Mouse (Mus musculus) heart, embryonic 16.5 days (tissue): ENCODE measurements around the gene Zfp719. TPM values are rescaled to one million over a fixed set of nuclear protein-coding genes. Genes with fewer than 3 reads are reported as not detected.
A peak's percentile ranks its signal among the peaks of the same experiment; 100 is the strongest.

Experiments
- ATAC-seq: fragments of 200-750 bp; cut with Nextera tagmentation; replicated peaks from 2 replicates; pipeline ENCODE4 v1.8.0; 2017; ENCODE audit warnings: moderate number of reproducible peaks; ENCODE audit not compliant: insufficient read depth, low FRiP score; ENCODE audit errors: extremely low read depth
- H3K27ac ChIP-seq: fragments of 300-500 bp; sonication (generic); 2 replicates; pipeline ENCODE4 v1.5.1; 2014; ENCODE audit warnings: mild to moderate bottlenecking, low read length, control low read depth, moderate library complexity
- H3K27me3 ChIP-seq: fragments of 300-500 bp; sonication (generic); 2 replicates; pipeline ENCODE4 v1.6.1; 2014; ENCODE audit warnings: low read length, mixed read lengths; ENCODE audit not compliant: control insufficient read depth, insufficient read depth
- H3K36me3 ChIP-seq: fragments of 300-500 bp; sonication (generic); 2 replicates; pipeline ENCODE4 v1.6.1; 2014; ENCODE audit not compliant: control insufficient read depth, insufficient read depth
- H3K4me1 ChIP-seq: fragments of 300-500 bp; sonication (generic); 2 replicates; pipeline ENCODE4 v1.6.1; 2014; ENCODE audit warnings: low read length, mixed read lengths; ENCODE audit not compliant: control insufficient read depth, insufficient read depth
- H3K4me2 ChIP-seq: fragments of 300-500 bp; sonication (generic); 2 replicates; pipeline ENCODE4 v1.6.1; 2014; ENCODE audit warnings: low read depth, mild to moderate bottlenecking, control low read depth, low read length
- H3K4me3 ChIP-seq: fragments of 300-500 bp; sonication (generic); 2 replicates; pipeline ENCODE4 v1.5.1; 2014; ENCODE audit warnings: mild to moderate bottlenecking, control low read depth, low read length
- H3K9ac ChIP-seq: fragments of 300-500 bp; sonication (generic); 2 replicates; pipeline ENCODE4 v1.6.1; 2014; ENCODE audit warnings: low read length, control low read depth
- H3K9me3 ChIP-seq: fragments of 300-500 bp; sonication (generic); replicated peaks from 2 replicates; pipeline ENCODE4 v1.6.1; 2016; ENCODE audit warnings: low read length; ENCODE audit not compliant: control insufficient read depth
- WGBS: fragments of 180-500 bp; shearing (Covaris S2); extraction: QIAGEN DNeasy Blood & Tissue Kit; methylation state at CpG from one replicate; pipeline ENCODE4 v1.1.7; 2014; 5-methylcytosine and 5-hydroxymethylcytosine counted together
- polyA plus RNA-seq: library from polyadenylated mRNA; unstranded; fragments of >200 nt; fragmentation: Nextera tagmentation; extraction: Ambion mirVana; gene quantifications from 2 replicates; pipeline ENCODE4 v1.2.1, GENCODE M21; 2015

The Zfp719 gene
- polyA plus RNA-seq, 1 experiment from 2014 or later, result 7.4 TPM

GRCm38 (mm10) chr7:43584790-43585189, 5.4 kb downstream of the Zfp719 start:
- Histone ChIP-seq H3K4me2 (no peak overlapping the region), H3K4me1 (peaks cover 7% of the 10 kb centered on the region), H3K36me3 (peaks cover 52% of the 10 kb centered on the region), H3K27ac (no peak overlapping the region), H3K4me3 (no peak overlapping the region), H3K27me3 (no peaks in the 10 kb centered on the region), H3K9ac (no peak overlapping the region), H3K9me3 (no peaks in the 10 kb centered on the region)
- ATAC-seq, result no peak
- WGBS, result 89% methylated on average over 5 of the region's 5 CpGs

DNA sequence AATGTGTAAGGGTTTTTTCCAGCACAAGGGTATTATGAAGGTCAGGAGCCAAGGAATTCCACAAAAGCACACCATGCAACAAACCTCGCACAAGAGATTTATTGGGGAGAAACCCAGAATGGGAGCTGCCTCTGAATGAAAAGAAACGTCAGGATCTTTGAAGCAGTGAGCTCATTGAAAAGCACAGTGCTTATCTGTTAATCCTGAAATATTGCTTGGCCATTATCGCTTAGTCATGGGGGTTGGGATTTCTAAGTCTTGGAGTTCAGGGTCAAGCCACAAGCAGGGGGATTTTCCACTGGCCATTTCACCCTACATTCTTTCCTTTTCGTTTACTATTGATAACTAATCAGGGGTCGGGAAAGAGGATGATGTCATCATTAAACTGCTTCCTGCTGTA, 22.5 kb downstream of the Zfp719 start:
- no peak overlapping the region for H3K9ac ChIP-seq
- no peak for ATAC-seq
- H3K4me3 ChIP-seq, result no peak overlapping the region
- H3K36me3 ChIP-seq, result no peaks in the 10 kb centered on the region
- H3K4me2 ChIP-seq, result no peak overlapping the region
- H3K4me1 ChIP-seq, result 0 out of 2 replicates have a peak, but pooled peaks cover 2% of the 10 kb centered on the region
- 22% methylated on average over 5 of the region's 5 CpGs for WGBS
- no peak overlapping the region for H3K27ac ChIP-seq
- no peaks in the 10 kb centered on the region for H3K27me3 ChIP-seq
- no peaks in the 10 kb centered on the region for H3K9me3 ChIP-seq

- H3K27ac ChIP-seq, result no peak within 1 kb of the TSS
- WGBS, result 15% methylated on average over 41 of the region's 41 CpGs
- H3K9ac ChIP-seq, result no peak within 1 kb of the TSS
- peaks cover 6% of the 10 kb centered on the region; the same call in 1 of the 2 replicates for H3K4me1 ChIP-seq
- 0 out of 2 replicates have a peak, but pooled peaks cover 4% of the 10 kb centered on the region for H3K27me3 ChIP-seq
- H3K9me3 ChIP-seq, result no peaks in the 10 kb centered on the region
- H3K4me3 ChIP-seq, result peak within 1 kb of the TSS; percentile 35
- ATAC-seq, result peak; percentile 85
- H3K4me2 ChIP-seq, result peak within 1 kb of the TSS; percentile 60
- H3K36me3 ChIP-seq, result no peaks in the 10 kb centered on the region
Observed at GRCm38 (mm10) chr7:43606896-43607742, 27.7 kb downstream of the Zfp719 start, which contains the start of gene Zfp819. Gene Zfp819 (plus strand): TSS chr7:43607169.

GRCm38 (mm10) chr7:43607743-43608287, 28.4 kb downstream of the Zfp719 start:
- Histone ChIP-seq H3K36me3 (no peaks in the 10 kb centered on the region), H3K27ac (no peak overlapping the region), H3K4me1 (peaks cover 6% of the 10 kb centered on the region; the same call in 1 of the 2 replicates), H3K4me2 (no peak overlapping the region), H3K4me3 (no peak overlapping the region), H3K9me3 (no peaks in the 10 kb centered on the region), H3K9ac (no peak overlapping the region), H3K27me3 (0 out of 2 replicates have a peak, but pooled peaks cover 4% of the 10 kb centered on the region)
- 36% methylated on average over 5 of the region's 5 CpGs for WGBS
- ATAC-seq, result no peak

- ATAC-seq, result no peak
- Histone ChIP-seq H3K9me3 (no peaks in the 10 kb centered on the region), H3K9ac (no peak overlapping the region), H3K4me3 (no peak overlapping the region), H3K27ac (no peak overlapping the region), H3K27me3 (0 out of 2 replicates have a peak, but pooled peaks cover 4% of the 10 kb centered on the region), H3K4me2 (no peak overlapping the region), H3K36me3 (no peaks in the 10 kb centered on the region), H3K4me1 (peaks cover 6% of the 10 kb centered on the region; the same call in 1 of the 2 replicates)
- 69% methylated on average over 7 of the region's 7 CpGs for WGBS
Observed at GRCm38 (mm10) chr7:43608316-43608824, 29.0 kb downstream of the Zfp719 start.

GRCm38 (mm10) chr7:43613816-43614551, 34.6 kb downstream of the Zfp719 start:
- no peak for ATAC-seq

DNA sequence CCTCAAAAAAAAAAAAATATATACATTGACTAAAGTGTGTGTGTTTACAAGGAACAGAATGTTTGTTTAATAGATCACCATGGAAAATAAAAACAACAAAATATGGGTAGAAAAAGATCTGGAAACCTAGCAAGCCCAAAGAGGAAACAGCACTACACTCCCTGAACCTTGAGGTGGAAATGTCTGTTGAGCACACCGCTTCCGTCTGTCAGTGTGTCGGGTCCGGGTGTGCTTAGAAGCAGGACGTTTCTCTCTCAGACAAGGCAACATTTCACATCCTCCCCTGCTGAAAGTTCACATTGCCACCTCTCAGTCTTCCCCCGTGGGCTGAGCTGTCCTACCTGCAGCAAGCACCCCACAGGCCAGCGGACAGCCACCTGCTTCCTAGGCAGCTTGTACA, 43.5 kb downstream of the Zfp719 start:
- Histone ChIP-seq H3K27me3 (no peaks in the 10 kb centered on the region), H3K4me1 (no peaks in the 10 kb centered on the region), H3K4me2 (no peak overlapping the region), H3K27ac (no peak overlapping the region), H3K9me3 (no peaks in the 10 kb centered on the region), H3K36me3 (no peaks in the 10 kb centered on the region), H3K4me3 (no peak overlapping the region), H3K9ac (no peak overlapping the region)
- 68% methylated on average over 7 of the region's 7 CpGs for WGBS
- no peak for ATAC-seq

More at GRCm38 (mm10) chr7:43613816-43614551, 34.6 kb downstream of the Zfp719 start:
- H3K4me3 ChIP-seq, result no peak overlapping the region
- H3K36me3 ChIP-seq, result no peaks in the 10 kb centered on the region
- H3K9me3 ChIP-seq, result no peaks in the 10 kb centered on the region
- no peak overlapping the region for H3K9ac ChIP-seq
- H3K27me3 ChIP-seq, result no peaks in the 10 kb centered on the region
- 83% methylated on average over 14 of the region's 14 CpGs for WGBS
- H3K27ac ChIP-seq, result no peak overlapping the region
- H3K4me1 ChIP-seq, result no peaks in the 10 kb centered on the region
- no peak overlapping the region for H3K4me2 ChIP-seq

DNA sequence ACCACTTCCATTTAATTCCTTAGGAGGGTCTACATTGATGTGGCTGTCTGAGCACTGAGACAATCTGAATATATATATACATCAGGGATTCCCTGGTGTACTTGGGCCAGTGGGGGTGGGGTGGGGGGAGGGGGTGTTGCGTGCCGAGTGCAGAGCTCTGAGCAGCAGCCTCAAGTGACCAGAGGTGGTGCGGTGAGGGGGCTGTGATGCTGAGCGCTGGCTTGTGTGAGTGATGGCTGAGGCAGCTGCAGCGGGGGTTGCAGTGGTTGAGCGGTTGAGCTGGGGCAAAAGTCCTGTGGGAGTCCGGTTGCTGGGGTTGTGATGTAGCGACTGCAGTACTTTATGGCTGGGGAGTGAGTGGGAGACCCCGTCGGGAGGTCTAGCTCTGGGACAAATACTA, 44.4 kb downstream of the Zfp719 start:
- Histone ChIP-seq H3K9ac (no peak overlapping the region), H3K4me2 (no peak overlapping the region), H3K27me3 (no peaks in the 10 kb centered on the region), H3K4me1 (no peaks in the 10 kb centered on the region), H3K4me3 (no peak overlapping the region), H3K27ac (no peak overlapping the region), H3K9me3 (no peaks in the 10 kb centered on the region), H3K36me3 (no peaks in the 10 kb centered on the region)
- ATAC-seq, result no peak
- 16% methylated on average over 10 of the region's 10 CpGs for WGBS
